Mouse (Mus musculus) heart, embryonic 13.5 days (tissue): Measurements from ENCODE around the gene Baiap2l2. TPM values are rescaled to one million over a fixed set of nuclear protein-coding genes. Genes with fewer than 3 reads are reported as not detected.

Source experiments
- ATAC-seq: fragments of 200-750 bp; cut with Nextera tagmentation; 2 replicates; pipeline ENCODE4 v1.8.0; 2017; ENCODE audit warnings: moderate TSS enrichment; ENCODE audit not compliant: insufficient number of reproducible peaks, low FRiP score, low TSS enrichment; ENCODE audit errors: extremely low read depth
- H3K27ac ChIP-seq: fragments of 300-500 bp; sonication (generic); replicated peaks from 2 replicates; pipeline ENCODE4 v1.5.1; 2015; ENCODE audit warnings: moderate library complexity, mild to moderate bottlenecking, inconsistent platforms
- H3K27me3 ChIP-seq: fragments of 300-500 bp; sonication (generic); replicated peaks from 2 replicates; pipeline ENCODE4 v1.6.1; 2015; ENCODE audit warnings: mild to moderate bottlenecking, inconsistent platforms
- H3K36me3 ChIP-seq: fragments of 300-500 bp; sonication (generic); 2 replicates; pipeline ENCODE4 v1.6.1; 2015; ENCODE audit warnings: mild to moderate bottlenecking, inconsistent platforms
- H3K4me1 ChIP-seq: fragments of 300-500 bp; sonication (generic); 2 replicates; pipeline ENCODE4 v1.6.1; 2015; ENCODE audit warnings: inconsistent platforms
- H3K4me2 ChIP-seq: fragments of 300-500 bp; sonication (generic); 2 replicates; pipeline ENCODE4 v1.6.1; 2015; ENCODE audit warnings: inconsistent platforms, mild to moderate bottlenecking, moderate library complexity
- H3K4me3 ChIP-seq: fragments of 300-500 bp; sonication (generic); 2 replicates; pipeline ENCODE4 v1.5.1; 2015; ENCODE audit warnings: moderate library complexity, mild to moderate bottlenecking, inconsistent platforms
- H3K9ac ChIP-seq: fragments of 300-500 bp; sonication (generic); 2 replicates; pipeline ENCODE4 v1.6.1; 2015; ENCODE audit warnings: inconsistent platforms, mild to moderate bottlenecking, moderate library complexity
- H3K9me3 ChIP-seq: fragments of 300-500 bp; sonication (generic); 2 replicates; pipeline ENCODE4 v1.6.1; 2016; ENCODE audit warnings: inconsistent platforms
- WGBS: fragments of 180-500 bp; shearing (Covaris S2); methylation state at CpG from one replicate; pipeline ENCODE4 v1.1.7; 2015; ENCODE audit warnings: mixed read lengths; 5-methylcytosine and 5-hydroxymethylcytosine counted together
- polyA plus RNA-seq: library from polyadenylated mRNA; unstranded; fragments of >200 nt; fragmentation: Nextera tagmentation; extraction: Ambion mirVana; gene quantifications from 2 replicates; pipeline ENCODE4 v1.2.1, GENCODE M21; 2015

Baiap2l2 gene
- polyA plus RNA-seq, 1 experiment from 2014 or later: 10.6 TPM

DNA sequence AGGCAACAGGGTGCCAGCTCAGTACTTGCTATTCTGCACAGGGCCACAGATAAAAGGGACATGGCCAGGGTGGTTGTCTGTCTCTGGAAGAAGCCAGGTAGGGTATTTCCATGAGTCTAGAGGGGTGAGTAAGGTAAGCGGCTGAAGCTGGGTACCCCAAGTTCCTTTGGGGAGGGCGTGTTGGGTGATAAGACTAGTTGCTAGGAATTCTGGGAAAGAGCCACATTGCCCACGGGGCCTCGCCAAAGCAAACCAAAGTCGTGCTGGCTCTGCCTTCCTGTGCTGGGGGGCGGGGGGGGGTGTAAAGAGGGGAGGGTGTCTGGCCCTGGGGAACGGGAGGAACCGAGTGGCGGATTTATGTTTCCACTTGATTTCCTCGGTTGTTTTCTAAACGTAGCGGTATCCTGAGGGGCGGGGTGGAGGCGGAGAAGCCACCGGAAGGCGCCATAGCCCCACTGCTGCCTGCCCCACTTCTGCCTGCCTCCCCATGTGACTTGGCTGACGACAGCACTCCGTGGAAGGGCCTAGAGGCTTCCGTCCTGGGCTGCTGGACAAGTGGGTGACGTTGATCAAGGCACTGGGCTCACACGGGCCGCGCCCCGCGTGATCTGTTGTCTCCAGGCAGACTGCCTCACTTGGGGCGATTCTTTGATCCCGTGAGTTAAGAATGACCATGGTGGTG is 76.4 kb downstream of the Baiap2l2 start:
- Histone ChIP-seq H3K9ac (no peak overlapping the region), H3K4me3 (no peak overlapping the region), H3K4me1 (peaks cover 22% of the 10 kb centered on the region), H3K27ac (no peak overlapping the region), H3K27me3 (peaks cover 2% of the 10 kb centered on the region; the same call in 1 of the 2 replicates), H3K36me3 (no peaks in the 10 kb centered on the region), H3K9me3 (no peaks in the 10 kb centered on the region), H3K4me2 (no peak overlapping the region)
- 67% methylated on average over 27 of the region's 27 CpGs for WGBS
- no peak for ATAC-seq

DNA sequence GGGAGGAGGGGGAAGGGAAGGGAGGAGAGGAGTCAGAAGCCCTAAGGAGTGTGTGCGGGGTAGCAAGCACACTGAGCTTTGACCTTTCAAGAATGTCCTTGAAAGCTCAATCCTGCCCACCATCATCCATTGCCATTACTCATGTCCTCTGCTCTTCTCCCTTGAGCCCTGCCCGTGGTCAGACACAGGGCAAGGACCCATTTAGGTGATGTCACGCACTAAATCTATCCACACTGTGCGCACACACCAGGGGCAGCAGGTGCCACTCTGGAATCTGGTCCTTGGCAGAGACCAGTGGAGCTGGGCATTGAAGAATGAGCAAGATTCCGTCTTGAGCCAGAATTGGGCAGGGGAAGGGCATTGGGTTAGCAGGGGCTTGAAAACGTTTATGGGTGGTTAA is 77.1 kb downstream of the Baiap2l2 start:
- no peak overlapping the region for H3K4me3 ChIP-seq
- H3K9me3 ChIP-seq: no peaks in the 10 kb centered on the region
- ATAC-seq: no peak
- 74% methylated on average over 6 of the region's 6 CpGs for WGBS
- H3K27ac ChIP-seq: no peak overlapping the region
- H3K36me3 ChIP-seq: no peaks in the 10 kb centered on the region
- H3K27me3 ChIP-seq: peaks cover 8% of the 10 kb centered on the region
- no peak overlapping the region for H3K4me2 ChIP-seq
- H3K4me1 ChIP-seq: peaks cover 17% of the 10 kb centered on the region
- H3K9ac ChIP-seq: no peak overlapping the region

Other genes with a start within 250 kb of the Baiap2l2 start
- not detected in 2 replicates for gene Galr3, start 243.7 kb downstream of the Baiap2l2 start, polyA plus RNA-seq
- gene Ankrd54, start 222.6 kb downstream of the Baiap2l2 start, polyA plus RNA-seq: 23.9 and 25.4 TPM in 2 replicates
- 154 and 160 TPM in 2 replicates for gene Eif3l, start 210.4 kb downstream of the Baiap2l2 start, polyA plus RNA-seq
- gene Micall1, start 176.6 kb downstream of the Baiap2l2 start, polyA plus RNA-seq: 15.4 and 15.6 TPM in 2 replicates
- 231 and 244 TPM in 2 replicates for gene Polr2f, start 144.5 kb downstream of the Baiap2l2 start, polyA plus RNA-seq
- gene 1700088E04Rik, start 144.3 kb downstream of the Baiap2l2 start, polyA plus RNA-seq: 6.0 TPM in 2 replicates
- 0.42 and 0.44 TPM in 2 replicates for gene Sox10, start 120.3 kb downstream of the Baiap2l2 start, polyA plus RNA-seq
- 32.4 and 33.4 TPM in 2 replicates for gene Pick1, start 56.4 kb downstream of the Baiap2l2 start, polyA plus RNA-seq
- gene Gm49486, start 56.1 kb downstream of the Baiap2l2 start, polyA plus RNA-seq: 0.35 and 0.78 TPM in 2 replicates
- gene Slc16a8, start 30.8 kb downstream of the Baiap2l2 start, polyA plus RNA-seq: 0.27 and 0.34 TPM in 2 replicates
- 12.2 and 12.7 TPM in 2 replicates for gene Pla2g6, start 42.9 kb upstream of the Baiap2l2 start, polyA plus RNA-seq
- gene Maff, start 61.1 kb upstream of the Baiap2l2 start, polyA plus RNA-seq: 1.7 and 2.0 TPM in 2 replicates
- gene Tmem184b, start 118.0 kb upstream of the Baiap2l2 start, polyA plus RNA-seq: 65.8 and 72.7 TPM in 2 replicates
- gene Csnk1e, start 170.0 kb upstream of the Baiap2l2 start, polyA plus RNA-seq: 64.8 and 76.2 TPM in 2 replicates
- 0.19 and 0.21 TPM in 2 replicates for gene Kcnj4, start 219.7 kb upstream of the Baiap2l2 start, polyA plus RNA-seq
- gene Kdelr3, start 230.9 kb upstream of the Baiap2l2 start, polyA plus RNA-seq: 69.8 and 72.1 TPM in 2 replicates